Mouse (Mus musculus): ENCODE data around the gene Emilin3. TPM values are rescaled to one million over a fixed set of nuclear protein-coding genes. Genes with fewer than 3 reads are reported as not detected.

Gene Emilin3
- total RNA-seq, 2 experiments from 2014 or later, result 0.47 to 0.66 TPM

- no peak for DNase-seq (ENCODE audit: extremely low spot score in 1 of 2, low spot score in 2 of 2)
- intact Hi-C loops (cut with DNase I), result loop anchor here (10.0 kb wide), 1 partner anchor 118 kb away; no protein-coding TSS in a partner anchor
These were observed 29.7 kb downstream of the Emilin3 start for GRCm38 (mm10) chr2:160882436-160882835.

DNA sequence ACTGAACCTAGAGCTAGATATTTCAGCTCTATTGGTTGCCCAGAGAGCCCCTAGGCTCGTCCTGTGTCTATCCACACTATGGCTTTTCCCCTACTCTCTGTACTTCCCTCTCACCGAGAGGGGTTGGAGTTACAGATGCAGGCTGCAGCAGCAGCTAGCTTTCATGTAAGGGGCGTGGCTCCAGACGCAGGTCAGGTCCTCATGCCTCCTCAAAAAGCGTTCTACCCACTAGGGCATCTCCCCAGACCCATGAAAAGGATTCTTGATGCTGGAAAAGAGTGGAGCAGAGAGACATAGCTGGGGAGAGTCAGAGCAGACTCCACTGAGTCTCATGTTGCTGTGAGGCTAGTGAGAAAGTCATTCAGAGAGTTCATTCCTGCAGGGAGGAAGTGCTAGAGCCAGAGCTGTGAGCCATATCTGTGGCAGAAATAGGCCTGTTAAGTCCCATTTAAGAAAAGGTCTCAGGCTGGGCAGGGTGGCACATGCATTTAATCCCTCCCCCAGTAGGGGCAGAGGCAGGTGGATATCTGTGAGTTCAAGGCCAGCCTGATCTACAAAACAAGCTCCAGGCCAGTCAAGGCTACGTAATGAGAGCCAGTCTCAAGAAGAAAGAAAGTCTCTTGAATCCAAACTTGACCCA, 30.5 kb downstream of the Emilin3 start:
- DNase-seq (ENCODE audit: extremely low spot score in 1 of 2, low spot score in 2 of 2), result no peak
- intact Hi-C loops (cut with DNase I), result loop anchor here (10.0 kb wide), 1 partner anchor 117 kb away; no protein-coding TSS in a partner anchor

DNA sequence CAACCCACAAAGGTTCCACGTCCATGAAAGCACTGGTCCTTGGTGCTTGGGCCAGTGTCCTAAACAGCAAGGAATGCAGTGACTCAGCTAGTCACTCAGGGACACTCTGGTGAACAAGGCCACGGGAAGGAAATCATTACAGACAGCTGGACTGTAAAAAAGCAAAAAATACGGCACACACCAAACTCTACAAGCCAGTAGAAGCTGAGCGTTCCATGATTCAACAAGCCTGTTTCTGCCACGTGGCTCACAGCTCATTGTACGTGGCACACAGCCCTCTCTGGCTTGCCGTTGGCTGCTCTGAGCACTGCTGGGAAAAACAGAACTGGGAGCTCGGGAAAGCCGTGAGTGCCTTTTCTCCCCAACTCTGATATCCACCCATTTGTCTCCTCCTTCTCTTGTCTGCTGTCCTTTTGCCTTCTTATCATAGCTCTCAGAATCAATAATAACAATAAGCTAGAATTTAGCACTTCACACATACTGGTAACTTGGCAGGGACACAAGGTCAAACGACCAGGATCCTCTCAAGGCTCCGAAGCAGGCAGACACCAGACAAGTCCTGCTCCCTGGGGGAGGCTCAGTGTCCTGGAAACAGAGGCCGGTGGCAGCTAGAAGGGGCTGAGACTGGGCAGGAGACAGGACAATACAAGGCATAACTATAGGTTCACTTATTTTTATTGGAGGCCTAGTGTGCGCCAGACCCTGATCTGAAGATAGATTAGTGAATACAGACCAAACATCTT, 31.5 kb downstream of the Emilin3 start, which contains the start of gene Lpin3:
TSS of gene Lpin3 (plus strand) at position 218 of the 743 bp plus-strand sequence.
- intact Hi-C loops (cut with DNase I), result loop anchor here (10.0 kb wide), 1 partner anchor 116 kb away; no protein-coding TSS in a partner anchor
- no peak for DNase-seq (ENCODE audit: extremely low spot score in 1 of 2, low spot score in 2 of 2)

- intact Hi-C loops (cut with DNase I), result no loop called here
- DNase-seq (ENCODE audit: extremely low spot score in 1 of 2, low spot score in 2 of 2), result no peak
These were observed 36.0 kb downstream of the Emilin3 start for GRCm38 (mm10) chr2:160876115-160876514.

DNA sequence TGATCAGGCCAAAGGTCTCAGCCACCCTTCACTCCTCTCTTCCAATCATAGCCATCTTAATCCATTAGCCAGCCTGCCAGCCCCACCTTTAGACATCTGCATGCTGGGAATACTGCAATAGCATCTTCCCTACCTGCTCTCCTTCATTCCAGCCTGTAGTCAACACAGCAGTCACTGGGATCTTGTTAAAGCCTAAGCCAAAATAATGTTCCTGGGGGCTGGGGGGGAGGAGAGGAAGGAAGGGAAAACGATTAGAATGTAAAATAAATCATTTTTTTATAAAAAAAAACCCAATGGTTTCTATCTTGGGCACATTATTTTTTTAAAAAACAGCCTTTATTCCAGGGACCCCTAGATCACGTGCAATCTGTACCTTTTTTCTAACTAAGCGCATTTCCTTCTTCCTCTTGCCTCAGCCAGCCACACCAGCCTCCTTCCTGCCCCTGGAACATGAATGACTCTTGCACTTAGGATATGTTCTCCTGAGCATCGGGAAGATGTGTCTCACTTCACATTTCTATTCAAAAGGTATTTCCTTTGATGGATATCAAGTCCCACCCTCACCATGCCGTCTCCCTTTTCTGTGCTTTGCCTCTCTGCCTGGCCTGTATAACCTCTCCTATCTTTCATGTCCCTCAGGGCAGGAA, 37.8 kb downstream of the Emilin3 start:
- DNase-seq (ENCODE audit: extremely low spot score in 1 of 2, low spot score in 2 of 2), result no peak
- intact Hi-C loops (cut with DNase I), result loop anchor here (5.0 kb wide), 2 partner anchors 87 to 142 kb away; partner anchors contain the start of gene Plcg1

- peak; percentile 89 to 97 for DNase-seq (ENCODE audit: extremely low spot score in 1 of 2, low spot score in 2 of 2)
- intact Hi-C loops (cut with DNase I), result loop anchor here (5.0 kb wide), 2 partner anchors 86 to 141 kb away; partner anchors contain the start of gene Plcg1
These were observed 39.2 kb downstream of the Emilin3 start, which contains the start of gene Zhx3 for GRCm38 (mm10) chr2:160872890-160873382. Gene Zhx3 (minus strand): TSS chr2:160872998.

DNA sequence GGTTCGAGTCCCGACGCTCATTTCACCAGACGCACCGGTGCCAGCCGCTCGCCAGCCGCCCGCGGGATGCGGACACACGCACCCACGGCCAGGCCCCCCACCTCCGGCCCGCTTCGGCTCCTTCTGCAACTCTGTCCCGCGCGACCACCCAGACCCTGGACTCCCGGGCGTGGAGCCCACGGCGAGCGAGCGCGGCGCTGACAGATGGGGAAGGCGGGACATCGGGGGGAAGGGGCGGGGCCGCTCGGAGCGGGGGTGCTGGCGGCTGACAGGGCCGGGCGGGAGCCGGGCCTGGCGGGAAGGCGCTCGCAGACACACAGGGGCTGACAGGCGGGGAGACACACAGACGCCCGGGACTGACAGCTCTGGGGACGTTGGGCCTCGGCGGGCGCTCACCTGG, 39.7 kb downstream of the Emilin3 start:
- peak; percentile 50 to 89 for DNase-seq (ENCODE audit: extremely low spot score in 1 of 2, low spot score in 2 of 2)
- intact Hi-C loops (cut with DNase I), result loop anchor here (5.0 kb wide), 2 partner anchors 85 to 140 kb away; partner anchors contain the start of gene Plcg1

DNA sequence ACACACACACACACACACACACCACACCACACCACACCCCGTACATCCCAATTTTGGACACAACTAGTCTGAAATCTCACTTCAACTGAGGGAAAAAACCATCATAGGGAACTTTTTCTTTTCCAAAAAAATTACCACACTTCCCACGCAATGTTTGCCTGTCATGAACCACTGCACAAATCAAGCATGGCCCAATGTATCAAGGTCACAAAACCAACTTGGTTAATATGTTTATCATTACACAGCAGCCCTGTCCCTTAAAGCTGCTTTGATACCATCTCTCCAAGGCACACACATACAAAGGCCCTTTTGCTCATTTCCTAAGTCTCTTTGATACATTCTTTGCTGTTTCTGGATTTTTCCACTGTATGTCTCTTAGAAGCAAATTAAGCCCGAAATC, 40.8 kb downstream of the Emilin3 start:
- intact Hi-C loops (cut with DNase I), result loop anchor here (5.0 kb wide), 2 partner anchors 84 to 139 kb away; partner anchors contain the start of gene Plcg1
- no peak for DNase-seq (ENCODE audit: extremely low spot score in 1 of 2, low spot score in 2 of 2)

DNA sequence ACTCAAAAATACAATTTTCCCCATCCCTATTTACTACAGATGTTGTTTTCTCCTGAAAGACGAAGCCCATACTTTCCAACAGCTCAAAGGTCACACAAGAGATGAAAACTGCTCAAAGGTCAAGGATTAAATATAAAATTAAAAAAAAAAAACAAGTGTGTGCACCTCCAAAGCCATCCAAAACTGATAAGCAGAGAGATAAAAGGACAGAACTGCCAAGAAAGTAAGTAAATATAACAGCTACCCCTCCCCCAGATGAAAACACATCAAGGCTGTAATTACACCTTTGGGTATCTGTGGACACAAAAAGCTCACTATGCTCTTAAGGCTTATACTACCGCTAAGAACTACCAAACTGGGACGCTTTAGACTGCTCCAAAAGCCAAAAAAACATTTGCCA, 42.7 kb downstream of the Emilin3 start:
- DNase-seq (ENCODE audit: extremely low spot score in 1 of 2, low spot score in 2 of 2), result no peak
- intact Hi-C loops (cut with DNase I), result no loop called here

DNA sequence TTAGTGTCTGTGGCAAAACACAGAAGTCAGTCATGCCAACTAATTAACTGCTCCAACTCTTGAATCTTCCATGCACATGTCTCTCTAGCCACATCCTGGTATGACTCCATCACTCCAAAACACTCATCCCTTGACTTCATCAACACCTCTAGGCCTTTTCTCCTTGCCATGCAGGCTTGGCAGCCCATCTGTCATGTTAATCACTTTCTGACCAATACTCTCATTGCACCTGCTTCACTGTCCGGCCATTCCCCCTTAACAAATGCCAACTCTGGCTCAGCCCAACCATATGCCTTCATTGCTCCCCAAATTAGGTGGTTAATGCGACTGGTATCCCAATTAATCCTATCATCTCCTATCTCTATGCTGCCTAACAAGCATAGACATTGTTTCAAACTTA, 46.9 kb downstream of the Emilin3 start:
- DNase-seq (ENCODE audit: extremely low spot score in 1 of 2, low spot score in 2 of 2), result no peak
- intact Hi-C loops (cut with DNase I), result no loop called here

DNA sequence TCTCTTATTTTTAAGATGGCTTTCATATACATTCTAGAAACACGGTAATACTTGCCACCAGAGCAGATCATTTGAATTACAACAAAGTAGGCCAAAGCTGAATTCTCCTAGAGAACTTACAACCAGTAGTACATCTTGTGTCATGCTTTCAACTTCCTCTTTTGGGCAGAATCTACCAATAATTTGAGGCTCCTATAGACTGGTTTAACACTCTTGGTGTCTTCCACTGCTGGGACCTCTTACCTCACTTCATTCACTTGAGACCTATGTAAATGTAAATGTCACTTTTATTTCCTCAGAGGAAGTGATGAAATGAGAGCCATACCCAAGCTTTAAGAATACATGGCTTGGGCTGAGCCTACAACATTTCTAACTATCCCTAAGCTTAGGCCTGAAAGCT, 48.0 kb downstream of the Emilin3 start:
- DNase-seq (ENCODE audit: extremely low spot score in 1 of 2, low spot score in 2 of 2), result no peak
- intact Hi-C loops (cut with DNase I), result no loop called here

GRCm38 (mm10) chr2:160860363-160860762, 51.8 kb downstream of the Emilin3 start:
- intact Hi-C loops (cut with DNase I), result no loop called here
- no peak for DNase-seq (ENCODE audit: extremely low spot score in 1 of 2, low spot score in 2 of 2)

Other genes with a start within 250 kb of the Emilin3 start
- gene Plcg1, start 181.0 kb downstream of the Emilin3 start, total RNA-seq (2021), result 100 to 1,000 TPM; 123 to 130 TPM
- 10 to 100 TPM; 66.7 to 78.4 TPM for gene Zhx3, start 39.3 kb downstream of the Emilin3 start, total RNA-seq (2021)
- gene Lpin3, start 31.7 kb downstream of the Emilin3 start, total RNA-seq (2021), result under 1 TPM; 0.34 to 0.36 TPM
- gene Chd6, start 196.7 kb upstream of the Emilin3 start, total RNA-seq (2021), result 10 to 100 TPM; 53.4 to 54.2 TPM